Mouse (Mus musculus): ENCODE results near the gene Rnf5.

GRCm38 (mm10) chr17:34611050-34611449 is 7.6 kb upstream of the Rnf5 start:
- no peak for TF ChIP-seq CTCF (IDR thresholded peaks at IDR 0.05; ENCODE audit: low read depth)
- no peak for TF ChIP-seq EP300 (optimal IDR thresholded peaks at IDR 0.05)

Measured in stomach, postnatal 0 days (tissue).